ENCODE assay signal across 32 mouse cellular contexts in the genomic region with DNA sequence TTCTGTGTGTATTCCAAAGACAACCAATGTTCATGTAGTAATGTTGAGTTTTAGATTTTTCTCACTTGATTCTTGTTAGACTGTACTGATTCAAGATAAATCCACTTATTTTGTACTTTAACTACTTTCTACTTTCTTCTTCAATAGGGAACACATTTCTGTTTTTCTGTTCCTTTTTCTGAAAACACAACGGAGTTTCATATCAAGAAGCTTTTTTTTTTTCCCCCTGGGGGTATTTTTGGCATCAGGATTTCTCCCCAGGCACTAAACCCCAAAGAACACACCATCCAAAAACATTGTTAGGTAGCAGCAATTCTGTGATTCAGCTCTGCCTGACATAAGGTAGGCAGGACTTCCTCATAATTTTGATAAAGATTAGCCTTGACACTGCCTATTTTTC.
"Had no signal": no experiment of that assay in that cellular context is flagged by ENCODE, and none has a peak within 500 bp of the region (broad histone marks: within the 10 kb centered on the region; RNA-seq: fewer than 3 reads in every experiment).

No protein-coding gene starts in this region.

- H3K27me3 ChIP-seq: heart, embryonic 12.5 days; heart, embryonic 13.5 days; heart, embryonic 15.5 days; hindbrain, embryonic 12.5 days; hindbrain, embryonic 13.5 days; hindbrain, embryonic 15.5 days; intestine, embryonic 15.5 days; kidney, embryonic 15.5 days had no signal

- H3K27ac ChIP-seq: heart, embryonic 10.5 days; heart, embryonic 13.5 days; heart, embryonic 15.5 days; hindbrain, embryonic 10.5 days; hindbrain, embryonic 12.5 days; hindbrain, embryonic 13.5 days; hindbrain, embryonic 14.5 days; hindbrain, embryonic 15.5 days; hindbrain, postnatal 0 days; intestine, embryonic 15.5 days; kidney, embryonic 15.5 days; kidney, postnatal 0 days; layer of hippocampus, adult 2 months; left cerebral cortex, adult 2 months had no signal

- DNase-seq: heart, postnatal 10 days; heart, postnatal 14 days; heart, postnatal 36 days; heart, postnatal 4 days; kidney, adult 11 months; kidney, adult 18-20 months; kidney, adult 2 months; kidney, adult 8-10 months; kidney, adult 9 months; kidney, postnatal 10 days; kidney, postnatal 14 days; kidney, postnatal 25 days; kidney, postnatal 36 days; kidney, postnatal 4 days; layer of hippocampus, adult 9-11 months; layer of hippocampus, postnatal 36 days had no signal

- H3K4me2 ChIP-seq: heart, embryonic 11.5 days; heart, embryonic 12.5 days; heart, embryonic 13.5 days; heart, embryonic 15.5 days; hindbrain, embryonic 12.5 days; hindbrain, embryonic 13.5 days; hindbrain, embryonic 14.5 days; hindbrain, embryonic 15.5 days; intestine, embryonic 15.5 days; kidney, embryonic 15.5 days had no signal

- H3K4me3 ChIP-seq: heart, embryonic 10.5 days; heart, embryonic 12.5 days; heart, embryonic 13.5 days; heart, embryonic 15.5 days; hindbrain, embryonic 10.5 days; hindbrain, embryonic 12.5 days; hindbrain, embryonic 13.5 days; hindbrain, embryonic 15.5 days; intestine, embryonic 15.5 days; kidney, embryonic 15.5 days; layer of hippocampus, adult 2 months; left cerebral cortex, adult 2 months had no signal

- H3K36me3 ChIP-seq: heart, embryonic 10.5 days; heart, embryonic 12.5 days; heart, embryonic 13.5 days; heart, embryonic 15.5 days; hindbrain, embryonic 10.5 days; hindbrain, embryonic 12.5 days; hindbrain, embryonic 13.5 days; hindbrain, embryonic 15.5 days; intestine, embryonic 15.5 days; kidney, embryonic 15.5 days had no signal

- H3K9ac ChIP-seq: heart, embryonic 12.5 days; heart, embryonic 13.5 days; heart, embryonic 15.5 days; hindbrain, embryonic 12.5 days; hindbrain, embryonic 13.5 days; hindbrain, embryonic 14.5 days; hindbrain, embryonic 15.5 days; intestine, embryonic 15.5 days; kidney, embryonic 15.5 days had no signal

- H3K9me3 ChIP-seq: heart, embryonic 10.5 days; heart, embryonic 12.5 days; heart, embryonic 13.5 days; heart, embryonic 15.5 days; hindbrain, embryonic 10.5 days; hindbrain, embryonic 12.5 days; hindbrain, embryonic 13.5 days; hindbrain, embryonic 15.5 days; intestine, embryonic 15.5 days; kidney, embryonic 15.5 days had no signal

- H3K4me1 ChIP-seq: heart, embryonic 10.5 days; heart, embryonic 12.5 days; heart, embryonic 13.5 days; heart, embryonic 15.5 days; hindbrain, embryonic 10.5 days; hindbrain, embryonic 12.5 days; hindbrain, embryonic 13.5 days; hindbrain, embryonic 15.5 days; intestine, embryonic 15.5 days; kidney, embryonic 15.5 days had no signal
